Mouse (Mus musculus) cerebellum, adult 2 months (tissue): ENCODE measurements around the gene Rhbdf1. TPM values are rescaled to one million over a fixed set of nuclear protein-coding genes. Genes with fewer than 3 reads are reported as not detected.

Experiments used
- DNase-seq, 2 experiments: peaks; one replicate each; pipeline ENCODE4 v3.0.0; 2021
- H3K27ac ChIP-seq: fragments of 200-500 bp; 2 replicates; pipeline ENCODE4 v1.5.1; 2012; ENCODE audit warnings: low read length, control low read depth, inconsistent platforms; ENCODE audit not compliant: insufficient read depth
- H3K27me3 ChIP-seq: fragments of 200-500 bp; 2 replicates; pipeline ENCODE4 v1.6.1; 2012; ENCODE audit warnings: inconsistent platforms, mild to moderate bottlenecking, low read length, moderate library complexity; ENCODE audit not compliant: control insufficient read depth, insufficient read depth
- H3K4me1 ChIP-seq: fragments of 200-500 bp; 2 replicates; pipeline ENCODE4 v1.6.1; 2011; ENCODE audit warnings: low read length; ENCODE audit not compliant: control insufficient read depth, insufficient read depth
- H3K4me3 ChIP-seq: fragments of 200-500 bp; replicated peaks from 2 replicates; pipeline ENCODE3; 2011; ENCODE audit warnings: mild to moderate bottlenecking, low read depth, low read length, control low read depth; ENCODE audit not compliant: insufficient read depth
- CTCF ChIP-seq: fragments of 200-500 bp; IDR thresholded peaks from 2 replicates; pipeline ENCODE4 v1.5.1; 2011; ENCODE audit warnings: low read depth, mild to moderate bottlenecking, control low read depth, low read length, moderate library complexity, borderline replicate concordance; ENCODE audit not compliant: insufficient read depth
- POLR2A ChIP-seq: fragments of 200-500 bp; IDR thresholded peaks from 2 replicates; pipeline ENCODE4 v1.6.1; 2011; ENCODE audit warnings: low read length, control low read depth, borderline replicate concordance; ENCODE audit not compliant: insufficient read depth
- WGBS: fragments of 180-500 bp; shearing (Covaris S2); methylation state at CpG from one replicate; pipeline ENCODE4 v1.1.7; 2018; 5-methylcytosine and 5-hydroxymethylcytosine counted together
- polyA plus RNA-seq: library from polyadenylated mRNA; depleted of rRNA; stranded (reverse); fragments of >200 nt; gene quantifications from 2 replicates; pipeline ENCODE4 v1.2.3, GENCODE M21; 2012

The Rhbdf1 gene
- polyA plus RNA-seq, 1 experiment: 31.3 TPM

- DNase-seq: no peak
- Histone ChIP-seq H3K4me3 (no peak overlapping the region), H3K4me1 (no peaks in the 10 kb centered on the region), H3K27me3 (no peaks in the 10 kb centered on the region), H3K27ac (no peak overlapping the region)
- no peak for TF ChIP-seq POLR2A
- no peak for TF ChIP-seq CTCF
- WGBS: 94% methylated on average over 6 of the region's 6 CpGs
These were observed 23.5 kb upstream of the Rhbdf1 start for GRCm38 (mm10) chr11:32245614-32246013.

DNA sequence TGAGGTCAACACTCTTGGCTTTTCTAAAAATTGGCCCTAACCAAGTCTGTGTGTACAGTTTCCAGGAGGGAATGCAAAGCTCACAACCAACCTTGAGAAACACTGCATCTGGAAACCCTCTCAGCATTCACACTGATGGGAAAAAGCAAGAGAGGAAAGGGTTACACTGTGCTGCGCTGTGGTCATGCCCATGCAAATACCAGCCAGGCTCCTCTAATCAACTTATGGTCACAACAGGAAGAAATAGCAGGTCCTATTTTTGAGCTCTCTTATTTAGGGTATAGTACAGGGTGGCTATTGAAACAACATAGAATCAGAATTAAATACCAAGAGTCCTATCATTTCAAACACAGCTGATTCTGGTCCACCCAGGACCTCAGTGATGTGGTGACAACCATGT, 22.5 kb upstream of the Rhbdf1 start:
- Histone ChIP-seq H3K27me3 (no peaks in the 10 kb centered on the region), H3K27ac (no peak overlapping the region), H3K4me3 (no peak overlapping the region), H3K4me1 (no peaks in the 10 kb centered on the region)
- no peak for TF ChIP-seq POLR2A
- no peak for TF ChIP-seq CTCF
- 79% methylated on average over 1 of the region's 1 CpGs for WGBS
- DNase-seq: no peak

- Histone ChIP-seq H3K4me1 (no peaks in the 10 kb centered on the region), H3K27me3 (no peaks in the 10 kb centered on the region), H3K27ac (no peak overlapping the region), H3K4me3 (no peak overlapping the region)
- TF ChIP-seq POLR2A (no peak), CTCF (no peak)
- no peak for DNase-seq
- WGBS: 52% methylated on average over 3 of the region's 3 CpGs
These were observed 22.0 kb upstream of the Rhbdf1 start for GRCm38 (mm10) chr11:32244064-32244463.

GRCm38 (mm10) chr11:32243205-32243955, 21.3 kb upstream of the Rhbdf1 start:
- WGBS: 83% methylated on average over 7 of the region's 7 CpGs
- TF ChIP-seq POLR2A (no peak), CTCF (no peak)
- no peaks in the 10 kb centered on the region for H3K27me3 ChIP-seq
- H3K4me1 ChIP-seq: no peaks in the 10 kb centered on the region
- H3K27ac ChIP-seq: no peak overlapping the region
- DNase-seq: no peak
- H3K4me3 ChIP-seq: no peak overlapping the region

- H3K27me3 ChIP-seq: no peaks in the 10 kb centered on the region
- TF ChIP-seq POLR2A (no peak), CTCF (no peak)
- H3K4me3 ChIP-seq: no peak overlapping the region
- H3K4me1 ChIP-seq: peaks cover 7% of the 10 kb centered on the region
- no peak overlapping the region for H3K27ac ChIP-seq
- no peak for DNase-seq
- WGBS: 79% methylated on average over 3 of the region's 3 CpGs
These were observed 20.1 kb upstream of the Rhbdf1 start for GRCm38 (mm10) chr11:32242209-32242608.

GRCm38 (mm10) chr11:32241391-32241790, 19.3 kb upstream of the Rhbdf1 start:
- no peak overlapping the region for H3K27ac ChIP-seq
- no peak overlapping the region for H3K4me3 ChIP-seq
- no peaks in the 10 kb centered on the region for H3K27me3 ChIP-seq
- no peak for DNase-seq
- TF ChIP-seq POLR2A (no peak), CTCF (no peak)
- H3K4me1 ChIP-seq: peaks cover 15% of the 10 kb centered on the region

DNA sequence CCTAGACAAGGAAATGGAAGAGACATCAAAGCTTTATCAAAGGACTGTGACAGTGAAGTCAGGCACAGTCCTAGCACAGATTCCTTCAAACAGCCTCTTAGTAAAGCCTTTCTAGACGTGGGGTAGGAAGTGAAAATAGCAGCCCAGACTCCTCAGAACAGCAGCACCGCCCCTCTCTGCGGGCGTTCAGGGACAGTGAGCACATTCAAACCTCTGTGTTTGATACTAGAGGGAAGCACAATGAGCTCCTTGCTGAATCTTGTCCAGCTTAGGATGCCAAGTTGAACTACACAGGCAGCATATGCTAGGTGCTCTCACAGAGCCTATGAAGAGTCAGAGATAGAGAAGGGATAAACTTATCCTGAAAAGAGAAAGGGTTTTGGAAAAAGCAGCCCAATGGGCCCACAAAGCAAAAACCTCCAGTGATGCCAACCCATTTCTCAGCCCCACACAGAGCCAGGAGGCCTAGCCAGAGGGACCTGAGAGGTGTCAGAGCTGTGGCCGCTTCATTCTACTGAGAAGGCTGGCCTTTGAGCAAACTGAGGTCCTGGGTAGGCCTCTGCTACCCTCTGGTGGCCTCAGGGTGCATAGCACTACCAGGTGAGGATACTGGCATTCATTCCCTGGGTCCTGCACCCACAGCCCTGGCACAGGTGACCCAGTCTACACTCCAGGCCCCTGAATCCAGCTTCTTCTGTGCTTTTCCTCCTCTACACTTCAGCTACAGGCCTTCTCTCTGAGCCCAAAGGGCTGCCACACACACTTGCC, 16.2 kb upstream of the Rhbdf1 start:
- Histone ChIP-seq H3K4me1 (peaks cover 41% of the 10 kb centered on the region), H3K27me3 (no peaks in the 10 kb centered on the region), H3K27ac (no peak overlapping the region), H3K4me3 (no peak overlapping the region)
- 62% methylated on average over 5 of the region's 5 CpGs for WGBS
- TF ChIP-seq CTCF (peak; percentile 100), POLR2A (no peak)
- DNase-seq: peak; percentile 80 to 89

- 51% methylated on average over 3 of the region's 3 CpGs for WGBS
These were observed 15.3 kb upstream of the Rhbdf1 start for GRCm38 (mm10) chr11:32237411-32237795.

More at GRCm38 (mm10) chr11:32237411-32237795, 15.3 kb upstream of the Rhbdf1 start:
- DNase-seq: no peak
- no peak overlapping the region for H3K27ac ChIP-seq
- TF ChIP-seq POLR2A (no peak), CTCF (no peak)
- peaks cover 49% of the 10 kb centered on the region for H3K4me1 ChIP-seq
- no peaks in the 10 kb centered on the region for H3K27me3 ChIP-seq
- no peak overlapping the region for H3K4me3 ChIP-seq
